Mouse (Mus musculus) kidney, embryonic 16.5 days (tissue): ENCODE measurements around the gene 9030025P20Rik. TPM values are rescaled to one million over a fixed set of nuclear protein-coding genes. Genes with fewer than 3 reads are reported as not detected.
A peak's percentile ranks its signal among the peaks of the same experiment; 100 is the strongest.
"Not testable (repeated sequence)": the region's sequence is repeated elsewhere in the genome, so short reads cannot be mapped to it uniquely, and the experiment has no call there.

Experiments used
- ATAC-seq: fragments of 200-750 bp; cut with Nextera tagmentation; 2 replicates; pipeline ENCODE4 v1.8.0; 2017; ENCODE audit warnings: moderate TSS enrichment; ENCODE audit not compliant: low FRiP score, low TSS enrichment
- H3K27ac ChIP-seq: fragments of 300-500 bp; sonication (generic); 2 replicates; pipeline ENCODE4 v1.5.1; 2014; ENCODE audit warnings: low read length
- H3K27me3 ChIP-seq: fragments of 300-500 bp; sonication (generic); 2 replicates; pipeline ENCODE4 v1.6.1; 2014; ENCODE audit warnings: low read length, control low read depth, mixed read lengths; ENCODE audit not compliant: insufficient read depth
- H3K36me3 ChIP-seq: fragments of 300-500 bp; sonication (generic); 2 replicates; pipeline ENCODE4 v1.6.1; 2014; ENCODE audit warnings: low read length, control low read depth, mixed read lengths; ENCODE audit not compliant: insufficient read depth
- H3K4me1 ChIP-seq: fragments of 300-500 bp; sonication (generic); 2 replicates; pipeline ENCODE4 v1.6.1; 2014; ENCODE audit warnings: low read length, control low read depth, mixed read lengths; ENCODE audit not compliant: insufficient read depth
- H3K4me2 ChIP-seq: fragments of 300-500 bp; sonication (generic); replicated peaks from 2 replicates; pipeline ENCODE4 v1.6.1; 2014; ENCODE audit warnings: low read depth, low read length
- H3K4me3 ChIP-seq: fragments of 300-500 bp; sonication (generic); 2 replicates; pipeline ENCODE4 v1.5.1; 2014; ENCODE audit warnings: mild to moderate bottlenecking, low read length
- H3K9ac ChIP-seq: fragments of 300-500 bp; sonication (generic); replicated peaks from 2 replicates; pipeline ENCODE4 v1.6.1; 2014; ENCODE audit warnings: low read length
- H3K9me3 ChIP-seq: fragments of 300-500 bp; sonication (generic); 2 replicates; pipeline ENCODE4 v1.6.1; 2016; ENCODE audit warnings: low read length, control low read depth
- WGBS: fragments of 180-500 bp; shearing (Covaris S2); extraction: QIAGEN DNeasy Blood & Tissue Kit; methylation state at CpG from one replicate; pipeline ENCODE4 v1.1.7; 2014; 5-methylcytosine and 5-hydroxymethylcytosine counted together
- polyA plus RNA-seq: library from polyadenylated mRNA; unstranded; fragments of >200 nt; fragmentation: Nextera tagmentation; extraction: Ambion mirVana; gene quantifications from 2 replicates; pipeline ENCODE4 v1.2.1, GENCODE M21; 2015

The 9030025P20Rik gene
- polyA plus RNA-seq, 1 experiment from 2014 or later = 8.8 TPM

GRCm38 (mm10) chr17:14977718-14978361, 428 bp upstream of the 9030025P20Rik start:
- H3K27ac ChIP-seq, H3K4me3 ChIP-seq, H3K9me3 ChIP-seq, H3K4me1 ChIP-seq, H3K36me3 ChIP-seq, H3K9ac ChIP-seq, ATAC-seq, H3K27me3 ChIP-seq: not testable (repeated sequence)
- H3K4me2 ChIP-seq = 0 out of 2 replicates have a peak overlapping the region, but pooled peaks have one; percentile 27
- 2% methylated on average over 4 of the region's 7 CpGs for WGBS

- H3K27ac ChIP-seq = not testable (repeated sequence)
- 94% methylated on average over 4 of the region's 5 CpGs for WGBS
Measured at GRCm38 (mm10) chr17:14990116-14990702, 11.9 kb downstream of the 9030025P20Rik start.

GRCm38 (mm10) chr17:14992522-14993138, 14.4 kb downstream of the 9030025P20Rik start:
- H3K4me3 ChIP-seq, H3K4me2 ChIP-seq, H3K27ac ChIP-seq, H3K36me3 ChIP-seq, H3K4me1 ChIP-seq, H3K9ac ChIP-seq, H3K27me3 ChIP-seq, H3K9me3 ChIP-seq: not testable (repeated sequence)
- ATAC-seq = peak; percentile 80
- WGBS = no CpG with 5 or more reads among the region's 98 CpGs

More at GRCm38 (mm10) chr17:14990116-14990702, 11.9 kb downstream of the 9030025P20Rik start:
- not testable (repeated sequence) for H3K36me3 ChIP-seq, ATAC-seq, H3K27me3 ChIP-seq, H3K4me2 ChIP-seq, H3K9me3 ChIP-seq, H3K9ac ChIP-seq, H3K4me1 ChIP-seq, H3K4me3 ChIP-seq

GRCm38 (mm10) chr17:14993139-14993832, 15.0 kb downstream of the 9030025P20Rik start:
- not testable (repeated sequence) for H3K27ac ChIP-seq, H3K9ac ChIP-seq, H3K4me2 ChIP-seq, H3K27me3 ChIP-seq, H3K9me3 ChIP-seq, H3K4me1 ChIP-seq, H3K4me3 ChIP-seq, H3K36me3 ChIP-seq
- peak; percentile 89 for ATAC-seq
- no CpG with 5 or more reads among the region's 47 CpGs for WGBS

GRCm38 (mm10) chr17:14994140-14994539, 15.9 kb downstream of the 9030025P20Rik start:
- not testable (repeated sequence) for H3K4me3 ChIP-seq

GRCm38 (mm10) chr17:15000047-15000446, 21.8 kb downstream of the 9030025P20Rik start:
- H3K27ac ChIP-seq, H3K4me1 ChIP-seq, ATAC-seq, H3K4me3 ChIP-seq, H3K36me3 ChIP-seq, H3K9ac ChIP-seq, H3K9me3 ChIP-seq, H3K27me3 ChIP-seq, H3K4me2 ChIP-seq: not testable (repeated sequence)
- WGBS = no CpG with 5 or more reads among the region's 4 CpGs

More at GRCm38 (mm10) chr17:14994140-14994539, 15.9 kb downstream of the 9030025P20Rik start:
- not testable (repeated sequence) for H3K9ac ChIP-seq, H3K4me1 ChIP-seq, H3K27me3 ChIP-seq, H3K4me2 ChIP-seq, H3K9me3 ChIP-seq, ATAC-seq, H3K27ac ChIP-seq, H3K36me3 ChIP-seq
- WGBS = no CpG with 5 or more reads among the region's 5 CpGs

- H3K36me3 ChIP-seq, H3K4me1 ChIP-seq, H3K27me3 ChIP-seq, H3K4me2 ChIP-seq, H3K9ac ChIP-seq, H3K27ac ChIP-seq, H3K4me3 ChIP-seq, H3K9me3 ChIP-seq, ATAC-seq: not testable (repeated sequence)
- no CpG with 5 or more reads among the region's 3 CpGs for WGBS
Measured at GRCm38 (mm10) chr17:15009088-15009487, 30.8 kb downstream of the 9030025P20Rik start.

- not testable (repeated sequence) for H3K4me2 ChIP-seq
- no CpG with 5 or more reads among the region's 60 CpGs for WGBS
- ATAC-seq = peak; percentile 98
Measured at GRCm38 (mm10) chr17:15009706-15010413, 31.6 kb downstream of the 9030025P20Rik start, which contains the start of gene Gm3435. TSS of gene Gm3435 (plus strand) at chr17:15010176.

GRCm38 (mm10) chr17:15021503-15022220, 43.4 kb downstream of the 9030025P20Rik start:
- 85% methylated on average over 3 of the region's 3 CpGs for WGBS

More at GRCm38 (mm10) chr17:15009706-15010413, 31.6 kb downstream of the 9030025P20Rik start, which contains the start of gene Gm3435:
- H3K9me3 ChIP-seq, H3K27ac ChIP-seq, H3K9ac ChIP-seq, H3K36me3 ChIP-seq, H3K4me1 ChIP-seq, H3K4me3 ChIP-seq, H3K27me3 ChIP-seq: not testable (repeated sequence)

More at GRCm38 (mm10) chr17:15021503-15022220, 43.4 kb downstream of the 9030025P20Rik start:
- H3K36me3 ChIP-seq, ATAC-seq, H3K9ac ChIP-seq, H3K4me3 ChIP-seq, H3K27me3 ChIP-seq, H3K9me3 ChIP-seq, H3K4me2 ChIP-seq, H3K4me1 ChIP-seq, H3K27ac ChIP-seq: not testable (repeated sequence)
